Mouse (Mus musculus): ENCODE measurements around the gene Zer1. TPM values are rescaled to one million over a fixed set of nuclear protein-coding genes. Genes with fewer than 3 reads are reported as not detected.

The Zer1 gene
- polyA plus RNA-seq, 1 experiment from 2014 or later = 5.0 TPM

DNA sequence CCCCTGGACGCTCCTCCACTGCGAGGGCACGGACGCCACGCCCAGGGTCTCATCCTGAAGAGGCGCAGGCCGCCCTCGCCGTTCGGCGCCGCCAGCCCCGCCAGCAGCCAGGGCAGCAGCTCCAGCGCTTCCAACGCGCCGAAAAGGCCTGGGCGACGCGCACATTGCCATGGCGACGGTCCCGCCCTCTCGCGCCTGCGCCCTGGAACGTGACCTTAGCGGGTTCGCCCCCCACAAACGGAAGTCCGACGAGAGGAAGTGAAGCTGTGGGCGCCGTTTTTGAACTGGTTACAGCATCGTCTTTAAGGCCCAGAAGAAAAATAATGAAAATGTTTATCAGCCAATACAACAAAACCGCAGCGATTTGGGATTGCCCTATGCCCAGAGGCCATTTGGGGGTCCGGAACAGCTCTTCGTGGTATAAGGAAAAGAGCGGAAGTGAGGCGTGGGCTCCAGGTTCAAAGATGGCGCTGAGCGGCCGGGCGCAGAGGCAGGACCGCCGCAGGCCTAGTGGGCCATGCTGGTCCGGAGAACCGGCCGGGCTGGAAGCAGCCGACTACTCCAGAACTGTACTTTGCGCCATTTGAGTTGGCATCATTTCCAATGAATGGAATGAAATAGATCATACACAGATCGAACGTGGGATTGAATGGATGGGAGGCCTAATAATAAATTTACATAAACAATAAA lies 75.5 kb downstream of the Zer1 start, which contains the start of gene Wdr34:
TSS of gene Wdr34 (minus strand) at position 183 of the 690 bp plus-strand sequence.
- H3K36me3 ChIP-seq = no peaks in the 10 kb centered on the region
- peak within 1 kb of the TSS; percentile 65 for H3K9ac ChIP-seq
- peak within 1 kb of the TSS; percentile 88 for H3K27ac ChIP-seq
- 0 out of 2 replicates have a peak, but pooled peaks cover 6% of the 10 kb centered on the region for H3K4me1 ChIP-seq (replicated peaks)
- ATAC-seq (replicated peaks; ENCODE audit: insufficient number of reproducible peaks, insufficient read depth, low FRiP score, low read depth) = peak; percentile 92
- peak within 1 kb of the TSS; percentile 71 for H3K4me3 ChIP-seq
- 0 out of 2 replicates have a peak, but pooled peaks cover under 1% of the 10 kb centered on the region for H3K27me3 ChIP-seq
- no peaks in the 10 kb centered on the region for H3K9me3 ChIP-seq (replicated peaks)
- peak within 1 kb of the TSS; percentile 80 for H3K4me2 ChIP-seq
- WGBS = 1% methylated on average over 54 of the region's 54 CpGs

- Histone ChIP-seq H3K27me3 (no peaks in the 10 kb centered on the region), H3K4me3 (peak overlapping the region; percentile 71), H3K9me3 (replicated peaks) (no peaks in the 10 kb centered on the region), H3K27ac (peak overlapping the region; percentile 88), H3K9ac (peak overlapping the region; percentile 65), H3K4me2 (peak overlapping the region; percentile 80), H3K4me1 (replicated peaks) (0 out of 2 replicates have a peak, but pooled peaks cover 6% of the 10 kb centered on the region), H3K36me3 (no peaks in the 10 kb centered on the region)
- WGBS = 52% methylated on average over 11 of the region's 11 CpGs
- ATAC-seq (replicated peaks; ENCODE audit: insufficient number of reproducible peaks, insufficient read depth, low FRiP score, low read depth) = no peak
Observed at GRCm38 (mm10) chr2:30048101-30048501, 76.3 kb downstream of the Zer1 start.

Other genes starting within 250 kb of the Zer1 start
- gene Odf2, start 235.4 kb downstream of the Zer1 start, polyA plus RNA-seq (2015; fragmentation: Nextera tagmentation; extraction: Ambion mirVana) = 42.4 and 45.2 TPM in 2 replicates
- 34.2 and 41.2 TPM in 2 replicates for gene Gle1, start 189.2 kb downstream of the Zer1 start, polyA plus RNA-seq (2015; fragmentation: Nextera tagmentation; extraction: Ambion mirVana)
- gene Sptan1, start 159.0 kb downstream of the Zer1 start, polyA plus RNA-seq (2015; fragmentation: Nextera tagmentation; extraction: Ambion mirVana) = 81.7 and 104 TPM in 2 replicates
- gene Wdr34, start 75.7 kb downstream of the Zer1 start, polyA plus RNA-seq (2015; fragmentation: Nextera tagmentation; extraction: Ambion mirVana) = 18.7 and 25.0 TPM in 2 replicates
- gene Set, start 67.2 kb downstream of the Zer1 start, polyA plus RNA-seq (2015; fragmentation: Nextera tagmentation; extraction: Ambion mirVana) = 194 and 206 TPM in 2 replicates
- gene Pkn3, start 46.9 kb downstream of the Zer1 start, polyA plus RNA-seq (2015; fragmentation: Nextera tagmentation; extraction: Ambion mirVana) = 11.0 and 11.1 TPM in 2 replicates
- gene Zdhhc12, start 30.9 kb downstream of the Zer1 start, polyA plus RNA-seq (2015; fragmentation: Nextera tagmentation; extraction: Ambion mirVana) = 25.8 and 31.3 TPM in 2 replicates
- 5.6 and 6.4 TPM in 2 replicates for gene Tbc1d13, start 9.2 kb upstream of the Zer1 start, polyA plus RNA-seq (2015; fragmentation: Nextera tagmentation; extraction: Ambion mirVana)
- 33.9 and 35.1 TPM in 2 replicates for gene Endog, start 46.9 kb upstream of the Zer1 start, polyA plus RNA-seq (2015; fragmentation: Nextera tagmentation; extraction: Ambion mirVana)
- 27.3 and 36.3 TPM in 2 replicates for gene Spout1, start 53.9 kb upstream of the Zer1 start, polyA plus RNA-seq (2015; fragmentation: Nextera tagmentation; extraction: Ambion mirVana)
- gene Kyat1, start 81.3 kb upstream of the Zer1 start, polyA plus RNA-seq (2015; fragmentation: Nextera tagmentation; extraction: Ambion mirVana) = 21.1 and 22.1 TPM in 2 replicates
- gene Lrrc8a, start 113.1 kb upstream of the Zer1 start, polyA plus RNA-seq (2015; fragmentation: Nextera tagmentation; extraction: Ambion mirVana) = 37.7 and 40.0 TPM in 2 replicates
- gene Gm28035, start 116.0 kb upstream of the Zer1 start, polyA plus RNA-seq (2015; fragmentation: Nextera tagmentation; extraction: Ambion mirVana) = 0.33 and 0.38 TPM in 2 replicates
- 8.4 and 10.1 TPM in 2 replicates for gene Phyhd1, start 141.6 kb upstream of the Zer1 start, polyA plus RNA-seq (2015; fragmentation: Nextera tagmentation; extraction: Ambion mirVana)
- not detected in 2 replicates for gene Gm28038, start 156.5 kb upstream of the Zer1 start, polyA plus RNA-seq (2015; fragmentation: Nextera tagmentation; extraction: Ambion mirVana)
- 26.9 and 32.0 TPM in 2 replicates for gene Dolk, start 161.7 kb upstream of the Zer1 start, polyA plus RNA-seq (2015; fragmentation: Nextera tagmentation; extraction: Ambion mirVana)
- gene Nup188, start 161.8 kb upstream of the Zer1 start, polyA plus RNA-seq (2015; fragmentation: Nextera tagmentation; extraction: Ambion mirVana) = 15.8 and 23.4 TPM in 2 replicates
- 105 and 140 TPM in 2 replicates for gene Sh3glb2, start 234.8 kb upstream of the Zer1 start, polyA plus RNA-seq (2015; fragmentation: Nextera tagmentation; extraction: Ambion mirVana)
- gene Miga2, start 239.6 kb upstream of the Zer1 start, polyA plus RNA-seq (2015; fragmentation: Nextera tagmentation; extraction: Ambion mirVana) = 32.6 and 35.5 TPM in 2 replicates